Mouse (Mus musculus) kidney, embryonic 16.5 days (tissue): ENCODE measurements at regions not wholly inside any gene's neighbourhood (a gene's known extent, or its start where the extent isn't known, plus 50 kb on each side); places are given as distances from the start of the nearest gene placed in this dataset.

Source experiments
- ATAC-seq: fragments of 200-750 bp; cut with Nextera tagmentation; 2 replicates; pipeline ENCODE4 v1.8.0; 2017; ENCODE audit warnings: moderate TSS enrichment; ENCODE audit not compliant: low FRiP score, low TSS enrichment
- H3K27ac ChIP-seq: fragments of 300-500 bp; sonication (generic); 2 replicates; pipeline ENCODE4 v1.5.1; 2014; ENCODE audit warnings: low read length
- H3K27me3 ChIP-seq: fragments of 300-500 bp; sonication (generic); 2 replicates; pipeline ENCODE4 v1.6.1; 2014; ENCODE audit warnings: low read length, control low read depth, mixed read lengths; ENCODE audit not compliant: insufficient read depth
- H3K36me3 ChIP-seq: fragments of 300-500 bp; sonication (generic); 2 replicates; pipeline ENCODE4 v1.6.1; 2014; ENCODE audit warnings: low read length, control low read depth, mixed read lengths; ENCODE audit not compliant: insufficient read depth
- H3K4me1 ChIP-seq: fragments of 300-500 bp; sonication (generic); 2 replicates; pipeline ENCODE4 v1.6.1; 2014; ENCODE audit warnings: low read length, control low read depth, mixed read lengths; ENCODE audit not compliant: insufficient read depth
- H3K4me2 ChIP-seq: fragments of 300-500 bp; sonication (generic); replicated peaks from 2 replicates; pipeline ENCODE4 v1.6.1; 2014; ENCODE audit warnings: low read depth, low read length
- H3K4me3 ChIP-seq: fragments of 300-500 bp; sonication (generic); 2 replicates; pipeline ENCODE4 v1.5.1; 2014; ENCODE audit warnings: mild to moderate bottlenecking, low read length
- H3K9ac ChIP-seq: fragments of 300-500 bp; sonication (generic); replicated peaks from 2 replicates; pipeline ENCODE4 v1.6.1; 2014; ENCODE audit warnings: low read length
- H3K9me3 ChIP-seq: fragments of 300-500 bp; sonication (generic); 2 replicates; pipeline ENCODE4 v1.6.1; 2016; ENCODE audit warnings: low read length, control low read depth
- WGBS: fragments of 180-500 bp; shearing (Covaris S2); extraction: QIAGEN DNeasy Blood & Tissue Kit; methylation state at CpG from one replicate; pipeline ENCODE4 v1.1.7; 2014; 5-methylcytosine and 5-hydroxymethylcytosine counted together

- H3K9ac ChIP-seq = no peak overlapping the region
- H3K36me3 ChIP-seq = no peaks in the 10 kb centered on the region
- peaks cover 45% of the 10 kb centered on the region for H3K27me3 ChIP-seq
- peak overlapping the region; percentile 49; the same call in 1 of the 2 replicates for H3K4me2 ChIP-seq
- no peak overlapping the region for H3K27ac ChIP-seq
- H3K9me3 ChIP-seq = peaks cover 6% of the 10 kb centered on the region; the same call in 1 of the 2 replicates
- no peak for ATAC-seq
- H3K4me3 ChIP-seq = no peak overlapping the region
- H3K4me1 ChIP-seq = peaks cover 21% of the 10 kb centered on the region
- 53% methylated on average over 9 of the region's 9 CpGs for WGBS
Measured at GRCm38 (mm10) chr19:56653292-56653691, 68.7 kb upstream of the Adrb1 start.

- peaks cover 21% of the 10 kb centered on the region for H3K4me1 ChIP-seq
- no peak overlapping the region for H3K27ac ChIP-seq
- H3K9ac ChIP-seq = no peak overlapping the region
- H3K4me2 ChIP-seq = no peak overlapping the region
- no peak overlapping the region for H3K4me3 ChIP-seq
- peaks cover 10% of the 10 kb centered on the region; the same call in 1 of the 2 replicates for H3K9me3 ChIP-seq
- peaks cover 33% of the 10 kb centered on the region for H3K27me3 ChIP-seq
- no peak for ATAC-seq
- WGBS = 55% methylated on average over 9 of the region's 9 CpGs
- H3K36me3 ChIP-seq = no peaks in the 10 kb centered on the region
Measured at GRCm38 (mm10) chr19:56655330-56655729, 66.7 kb upstream of the Adrb1 start.

- H3K4me1 ChIP-seq = 0 out of 2 replicates have a peak, but pooled peaks cover 3% of the 10 kb centered on the region
- H3K36me3 ChIP-seq = no peaks in the 10 kb centered on the region
- H3K9me3 ChIP-seq = peaks cover 8% of the 10 kb centered on the region; the same call in 1 of the 2 replicates
- H3K4me2 ChIP-seq = no peak overlapping the region
- no peak overlapping the region for H3K9ac ChIP-seq
- no peak overlapping the region for H3K27ac ChIP-seq
- H3K27me3 ChIP-seq = peaks cover 25% of the 10 kb centered on the region
- 30% methylated on average over 4 of the region's 4 CpGs for WGBS
- no peak overlapping the region for H3K4me3 ChIP-seq
- no peak; the same call in 1 of the 2 replicates for ATAC-seq
Measured at GRCm38 (mm10) chr19:56660566-56661199, 61.3 kb upstream of the Adrb1 start.

GRCm38 (mm10) chr19:56663474-56664227, 58.3 kb upstream of the Adrb1 start:
- H3K36me3 ChIP-seq = no peaks in the 10 kb centered on the region
- H3K4me1 ChIP-seq = 0 out of 2 replicates have a peak, but pooled peaks cover 3% of the 10 kb centered on the region
- peaks cover 10% of the 10 kb centered on the region for H3K27me3 ChIP-seq
- no peak overlapping the region for H3K27ac ChIP-seq
- ATAC-seq = no peak
- no peak overlapping the region for H3K4me3 ChIP-seq
- H3K9me3 ChIP-seq = no peaks in the 10 kb centered on the region
- no peak overlapping the region for H3K4me2 ChIP-seq
- H3K9ac ChIP-seq = no peak overlapping the region
- WGBS = 89% methylated on average over 10 of the region's 10 CpGs

- Histone ChIP-seq H3K4me2 (no peak overlapping the region), H3K9me3 (no peaks in the 10 kb centered on the region), H3K27ac (no peak overlapping the region), H3K4me3 (no peak overlapping the region), H3K9ac (no peak overlapping the region), H3K27me3 (peaks cover 6% of the 10 kb centered on the region), H3K4me1 (0 out of 2 replicates have a peak, but pooled peaks cover 3% of the 10 kb centered on the region), H3K36me3 (no peaks in the 10 kb centered on the region)
- no peak for ATAC-seq
- 78% methylated on average over 10 of the region's 10 CpGs for WGBS
Measured at GRCm38 (mm10) chr19:56664307-56664775, 57.7 kb upstream of the Adrb1 start.

GRCm38 (mm10) chr19:56664944-56665663, 56.9 kb upstream of the Adrb1 start:
- Histone ChIP-seq H3K4me2 (no peak overlapping the region), H3K4me1 (0 out of 2 replicates have a peak, but pooled peaks cover 3% of the 10 kb centered on the region), H3K27ac (no peak overlapping the region), H3K36me3 (no peaks in the 10 kb centered on the region), H3K4me3 (no peak overlapping the region), H3K9ac (no peak overlapping the region), H3K9me3 (no peaks in the 10 kb centered on the region), H3K27me3 (peaks cover 6% of the 10 kb centered on the region)
- 84% methylated on average over 7 of the region's 7 CpGs for WGBS
- no peak for ATAC-seq

GRCm38 (mm10) chr19:56665972-56666371, 56.0 kb upstream of the Adrb1 start:
- Histone ChIP-seq H3K4me2 (no peak overlapping the region), H3K9me3 (no peaks in the 10 kb centered on the region), H3K27ac (no peak overlapping the region), H3K36me3 (no peaks in the 10 kb centered on the region), H3K9ac (no peak overlapping the region), H3K27me3 (peaks cover 6% of the 10 kb centered on the region), H3K4me1 (no peaks in the 10 kb centered on the region), H3K4me3 (no peak overlapping the region)
- WGBS = 88% methylated on average over 1 of the region's 1 CpGs
- ATAC-seq = no peak

- WGBS = 94% methylated on average over 2 of the region's 2 CpGs
- Histone ChIP-seq H3K27me3 (no peaks in the 10 kb centered on the region), H3K4me2 (no peak overlapping the region), H3K9me3 (no peaks in the 10 kb centered on the region), H3K4me1 (no peaks in the 10 kb centered on the region), H3K36me3 (no peaks in the 10 kb centered on the region), H3K9ac (no peak overlapping the region), H3K27ac (no peak overlapping the region), H3K4me3 (no peak overlapping the region)
- no peak for ATAC-seq
Measured at GRCm38 (mm10) chr19:56667903-56668302, 54.1 kb upstream of the Adrb1 start.

- Histone ChIP-seq H3K4me2 (no peak overlapping the region; the same call in 1 of the 2 replicates), H3K9me3 (no peaks in the 10 kb centered on the region), H3K36me3 (no peaks in the 10 kb centered on the region), H3K4me1 (no peaks in the 10 kb centered on the region), H3K27me3 (no peaks in the 10 kb centered on the region), H3K4me3 (no peak overlapping the region), H3K9ac (no peak overlapping the region; the same call in 1 of the 2 replicates), H3K27ac (peak overlapping the region; percentile 50; the same call in 1 of the 2 replicates)
- WGBS = 54% methylated on average over 7 of the region's 7 CpGs
- ATAC-seq = peak; percentile 80
Measured at GRCm38 (mm10) chr19:56668991-56669390, 53.0 kb upstream of the Adrb1 start.
